Mouse (Mus musculus) cerebellum, adult 8-10 months (tissue): ENCODE measurements around the gene Nsun4.

Experiments used
- DNase-seq: peaks from one replicate; pipeline ENCODE4 v3.0.0; 2022

The Nsun4 gene

GRCm38 (mm10) chr4:116053399-116053961 is at the start of gene Nsun4:
TSS of gene Nsun4 (minus strand) at chr4:116053876.
- peak; percentile 85 for DNase-seq

DNA sequence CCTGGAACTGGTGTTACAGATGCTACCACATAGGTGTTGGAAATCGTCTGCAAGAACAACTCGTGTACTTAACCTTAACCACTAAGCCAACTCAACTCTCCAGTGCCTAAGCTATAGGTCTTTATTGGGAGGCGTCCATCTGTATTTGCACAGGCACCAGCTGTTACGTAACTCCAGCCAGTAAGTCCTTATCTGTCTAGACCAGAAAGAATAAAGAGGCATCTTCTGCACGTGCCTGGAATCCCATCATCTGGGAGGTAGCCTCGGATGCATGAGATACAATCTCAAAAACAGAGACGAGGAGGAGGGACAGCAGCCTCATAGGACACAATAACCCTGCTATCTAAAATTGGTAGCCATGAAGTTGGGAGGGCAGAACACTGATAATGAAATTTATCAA is 47.3 kb upstream of the Nsun4 start:
- no peak for DNase-seq

GRCm38 (mm10) chr4:116097211-116097610 is 43.5 kb upstream of the Nsun4 start:
- no peak for DNase-seq

GRCm38 (mm10) chr4:116096291-116096690 is 42.6 kb upstream of the Nsun4 start:
- no peak for DNase-seq

DNA sequence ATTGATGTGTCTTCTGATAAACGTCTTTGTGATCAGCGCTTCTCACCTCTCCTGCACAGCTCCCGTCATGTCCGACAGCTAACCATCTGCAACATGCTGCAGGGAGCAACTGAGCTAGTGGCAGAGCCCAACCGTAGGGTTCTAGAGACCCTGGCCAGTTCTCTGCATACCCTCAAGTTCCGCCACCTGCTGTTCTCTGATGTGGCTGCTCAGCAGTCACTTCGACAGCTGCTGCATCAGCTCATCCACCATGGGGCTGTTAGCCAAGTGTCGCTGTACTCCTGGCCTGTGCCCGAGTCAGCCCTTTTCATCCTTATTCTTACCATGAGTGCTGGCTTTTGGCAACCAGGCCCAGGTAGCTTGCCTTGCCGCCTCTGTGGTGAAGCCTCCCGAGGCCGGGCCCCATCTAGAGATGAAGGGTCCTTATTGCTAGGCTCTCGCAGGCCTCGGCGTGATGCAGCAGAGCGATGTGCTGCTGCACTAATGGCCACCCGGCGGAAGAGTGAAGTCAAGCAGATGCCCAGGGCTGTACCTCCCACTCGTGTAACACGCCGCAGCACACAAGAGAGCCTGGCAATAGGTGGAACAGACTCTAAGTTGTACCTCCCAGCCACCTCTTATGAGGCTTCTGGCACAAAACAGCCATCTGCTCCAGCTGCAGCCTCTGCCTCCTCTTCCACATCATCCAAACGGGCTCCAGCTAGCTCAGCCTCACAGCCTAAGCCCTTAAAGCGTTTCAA is 35.0 kb upstream of the Nsun4 start:
- DNase-seq = no peak

- no peak for DNase-seq
These were observed 23.8 kb upstream of the Nsun4 start for GRCm38 (mm10) chr4:116077240-116078095.

DNA sequence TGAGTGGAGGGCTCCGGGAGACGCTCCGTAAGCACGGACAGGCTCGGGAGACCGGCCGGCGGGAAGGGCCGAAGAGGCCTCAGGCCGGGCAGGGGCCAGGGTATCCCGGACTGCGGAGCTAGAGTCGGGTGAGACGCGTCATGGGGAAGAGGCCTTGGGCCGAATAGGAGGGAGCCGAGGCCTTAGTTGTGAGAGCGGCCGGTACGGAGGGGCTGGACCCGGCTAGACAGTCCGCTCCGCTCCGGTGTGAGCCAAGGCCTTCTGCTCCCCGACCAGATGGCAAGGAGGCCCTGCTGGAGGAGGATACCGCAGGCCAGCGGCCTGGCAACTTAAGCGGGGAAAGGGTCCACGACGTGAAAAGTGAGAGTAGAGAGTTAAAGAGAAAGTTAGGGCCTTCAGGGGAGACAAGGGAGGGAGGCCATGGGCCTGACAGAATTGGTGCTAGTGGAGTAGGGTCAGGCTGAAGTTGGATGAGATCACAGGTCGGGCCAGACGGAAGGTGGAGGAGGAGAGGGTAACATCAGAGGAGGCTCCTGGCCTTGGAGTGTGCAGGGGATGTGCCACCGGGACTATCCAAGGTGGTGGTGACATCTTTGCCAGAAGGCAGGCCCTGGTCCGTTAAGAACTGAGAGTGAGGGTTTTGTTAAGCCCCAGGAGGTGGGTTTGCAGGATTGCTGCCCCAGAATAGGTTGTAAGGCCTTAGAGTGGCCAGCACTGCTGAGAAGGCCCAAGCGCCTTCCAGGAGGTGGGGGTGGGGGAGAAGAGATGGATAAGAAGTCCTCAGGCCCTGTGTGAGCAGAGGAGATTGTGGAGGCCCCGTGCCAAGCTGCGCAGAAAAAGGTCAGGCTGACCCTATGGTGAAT is 22.9 kb upstream of the Nsun4 start:
- peak; percentile 52 for DNase-seq

DNA sequence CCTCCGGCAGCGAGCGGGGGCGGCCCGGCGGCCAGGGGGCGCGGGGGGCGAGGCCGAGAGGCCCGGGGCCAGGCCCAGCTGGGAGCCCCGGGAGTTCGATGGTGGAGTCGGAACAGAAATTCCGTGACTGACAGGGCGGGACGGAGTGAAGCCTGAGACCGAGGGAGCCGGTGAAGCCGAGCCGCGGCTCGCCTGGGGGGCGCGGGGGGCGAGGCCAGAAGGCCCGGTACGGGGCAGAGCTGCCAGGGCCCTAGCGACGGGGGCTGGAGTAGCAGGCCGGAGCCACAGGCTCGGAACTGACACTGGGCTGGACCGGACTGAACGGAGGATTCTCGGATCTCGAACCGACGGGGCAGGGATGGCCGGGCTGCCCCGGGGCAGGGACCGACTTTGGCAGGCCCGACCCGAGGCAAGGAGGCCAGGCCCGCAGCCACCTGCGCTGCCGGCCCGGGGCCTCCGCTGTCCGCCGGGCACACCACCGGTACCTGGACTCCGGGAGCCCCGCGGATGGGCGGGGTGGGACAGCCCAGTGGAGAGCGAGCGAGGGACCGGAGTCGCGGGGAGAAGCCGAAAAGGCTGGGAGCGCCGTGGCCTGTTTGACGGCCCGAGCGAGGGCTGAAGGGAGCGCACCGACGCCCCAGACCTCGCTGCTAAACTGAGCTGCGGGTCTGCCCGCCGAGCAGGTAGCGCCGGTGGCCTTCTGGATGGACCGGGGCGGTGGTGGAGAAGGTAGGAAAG is 22.1 kb upstream of the Nsun4 start:
- DNase-seq = peak; percentile 74

DNA sequence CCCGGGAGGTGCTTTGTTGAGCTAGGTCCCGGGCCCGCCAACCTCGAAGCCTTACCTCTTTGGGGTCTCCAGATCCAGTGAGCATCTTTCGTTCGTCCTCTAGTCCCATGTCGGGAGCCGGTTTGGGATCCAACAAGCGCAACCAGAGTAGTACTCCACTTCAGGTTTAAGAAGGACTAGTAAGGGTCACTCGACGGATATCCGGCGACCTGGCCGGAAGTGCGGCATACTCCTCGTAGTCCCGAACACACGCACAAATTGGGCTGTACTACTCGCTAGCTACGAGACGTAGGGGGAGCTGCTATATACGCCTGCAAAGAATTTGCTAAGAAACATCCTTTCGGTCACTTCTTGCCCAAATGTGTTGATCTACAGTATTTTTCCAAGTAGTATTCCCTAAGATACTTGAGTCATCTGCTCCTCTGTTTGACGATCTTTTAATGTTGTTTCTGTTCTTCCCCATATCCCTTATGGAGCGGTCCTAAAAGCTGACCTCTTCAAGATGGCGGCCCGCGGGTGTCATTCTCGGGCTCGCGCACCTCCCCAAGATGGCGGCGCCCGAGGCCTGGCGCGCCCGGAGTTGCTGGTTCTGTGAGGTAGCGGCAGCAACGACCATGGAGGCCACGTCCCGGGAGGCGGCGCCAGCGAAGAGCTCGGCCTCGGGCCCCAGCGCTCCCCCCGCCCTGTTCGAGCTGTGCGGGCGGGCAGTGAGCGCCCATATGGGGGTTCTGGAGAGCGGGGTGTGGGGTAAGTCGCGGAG is 21.4 kb upstream of the Nsun4 start, which contains the start of the genes Uqcrh and Lrrc41:
Gene Uqcrh, minus strand, starts transcription at position 211 of the 760 bp plus-strand sequence.
Gene Lrrc41, plus strand, starts transcription at position 409 of the 760 bp plus-strand sequence.
- DNase-seq = peak; percentile 96

GRCm38 (mm10) chr4:116074145-116074675 is 20.5 kb upstream of the Nsun4 start:
- no peak for DNase-seq

DNA sequence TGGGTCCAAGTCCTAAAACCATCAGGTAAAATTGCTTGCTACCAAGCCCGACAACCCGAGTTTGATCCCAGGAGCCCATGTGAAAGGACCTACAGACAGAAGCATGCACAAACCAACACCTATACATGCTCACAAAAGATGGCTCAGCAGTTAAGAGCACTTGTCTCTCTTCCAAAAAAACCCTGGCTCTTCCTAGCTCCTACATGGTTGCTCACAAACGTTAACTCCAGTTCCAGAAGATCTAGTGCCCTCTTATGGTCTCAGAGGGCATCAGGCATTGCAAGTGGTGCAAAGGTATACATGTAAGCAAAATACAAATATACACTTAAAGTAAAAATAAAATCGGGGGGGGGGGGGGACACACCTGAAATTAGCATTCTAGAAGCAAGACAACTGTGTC is 19.5 kb upstream of the Nsun4 start:
- DNase-seq = no peak

DNA sequence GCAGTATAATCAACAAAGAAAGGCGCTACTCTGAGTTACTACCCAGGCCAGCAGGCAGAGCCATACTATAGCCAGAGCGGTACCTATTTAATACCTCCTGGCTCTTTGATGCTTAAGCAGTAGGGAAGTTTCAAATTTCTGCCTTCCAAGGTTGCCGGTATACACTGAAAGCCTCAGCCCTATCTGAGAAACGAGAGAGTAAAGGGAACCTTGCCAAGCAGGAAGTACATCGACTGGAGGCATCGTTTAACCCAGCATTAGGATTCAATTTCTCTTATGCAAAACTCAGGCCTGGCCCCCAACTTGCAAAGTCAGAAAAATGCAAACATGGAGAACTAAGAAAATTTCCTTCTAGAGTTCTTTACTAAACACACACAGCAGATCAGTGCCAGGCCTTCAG is 16.4 kb upstream of the Nsun4 start:
- DNase-seq = no peak

DNA sequence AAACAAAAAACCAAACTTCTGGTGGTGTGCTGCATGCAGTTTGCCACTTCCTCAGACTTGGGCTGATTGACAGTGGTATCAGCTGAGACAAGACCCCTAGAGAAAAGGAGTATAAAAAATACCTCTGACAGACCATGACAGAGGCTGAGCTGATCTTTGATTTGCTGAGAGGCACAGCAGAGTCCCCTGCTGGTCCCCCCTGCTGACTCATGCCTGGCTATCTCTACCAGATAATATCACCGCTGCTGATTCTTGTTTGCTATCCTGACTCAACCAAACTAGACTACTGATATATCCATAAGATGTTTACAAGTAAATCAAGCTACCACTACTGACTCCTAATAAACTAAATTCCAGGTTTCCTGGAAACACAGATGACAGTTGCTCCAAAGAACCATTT is 10.2 kb upstream of the Nsun4 start:
- DNase-seq = no peak

GRCm38 (mm10) chr4:116059012-116059726 is 5.5 kb upstream of the Nsun4 start:
- no peak for DNase-seq

DNA sequence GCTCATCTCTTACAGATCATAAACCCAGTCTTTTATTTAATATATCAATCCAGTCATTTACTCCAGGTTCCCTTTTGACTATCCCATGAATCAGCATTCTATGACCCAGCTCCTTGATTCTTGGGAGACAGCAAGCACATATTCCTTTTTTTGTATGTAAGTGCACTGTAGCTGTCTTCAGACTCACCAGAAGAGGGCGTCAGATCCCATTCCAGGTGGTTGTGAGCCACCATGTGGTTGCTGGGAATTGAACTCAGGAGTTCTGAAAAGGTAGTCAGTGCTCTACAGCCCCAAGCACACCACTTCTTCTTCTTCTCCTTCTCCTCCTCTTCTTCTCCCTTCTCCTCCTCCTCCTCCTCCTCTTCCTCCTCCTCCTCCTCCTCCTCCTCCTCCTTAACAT is 3.9 kb upstream of the Nsun4 start:
- DNase-seq = no peak

GRCm38 (mm10) chr4:116052526-116053293 is 966 bp downstream of the Nsun4 start:
- DNase-seq = peak; percentile 22

- DNase-seq = no peak
These were observed 4.5 kb downstream of the Nsun4 start for GRCm38 (mm10) chr4:116049211-116049610.

DNA sequence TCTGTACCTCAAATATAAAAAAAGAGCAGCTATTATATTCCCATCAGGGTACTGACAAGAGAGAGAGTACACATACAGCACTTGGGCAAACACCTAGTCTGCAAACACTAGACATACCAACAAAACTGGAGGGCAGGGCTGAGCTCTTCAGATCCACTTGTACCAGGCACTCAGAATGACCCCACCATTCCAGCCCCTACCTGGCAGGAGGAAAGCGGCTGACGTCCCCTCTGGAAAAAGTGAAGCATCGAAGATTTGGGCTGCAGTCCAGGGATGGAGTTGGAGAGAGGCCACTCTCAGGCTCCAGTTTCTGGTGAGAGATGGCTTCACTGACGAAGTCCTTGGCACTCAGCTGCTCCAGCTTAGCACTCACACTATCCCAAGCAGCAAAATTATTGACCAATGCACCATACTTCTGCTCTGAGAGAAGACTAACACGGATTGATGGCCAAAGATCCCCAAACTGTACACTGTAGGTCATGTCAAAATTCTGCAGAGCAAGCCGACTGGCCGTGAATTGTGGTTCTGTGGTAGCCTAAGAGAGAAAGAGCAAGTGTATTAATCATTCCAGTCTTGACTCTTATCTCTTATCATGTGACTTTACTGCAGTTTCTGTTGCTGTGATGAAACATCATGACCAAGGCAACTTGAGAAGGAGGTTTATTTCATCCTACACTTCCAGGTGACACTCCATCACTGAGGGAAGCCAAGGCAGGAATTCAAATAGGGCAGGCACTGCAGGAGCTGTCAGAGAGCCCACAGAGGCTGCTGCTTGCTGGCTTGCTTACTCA is 5.4 kb downstream of the Nsun4 start:
- DNase-seq = no peak

DNA sequence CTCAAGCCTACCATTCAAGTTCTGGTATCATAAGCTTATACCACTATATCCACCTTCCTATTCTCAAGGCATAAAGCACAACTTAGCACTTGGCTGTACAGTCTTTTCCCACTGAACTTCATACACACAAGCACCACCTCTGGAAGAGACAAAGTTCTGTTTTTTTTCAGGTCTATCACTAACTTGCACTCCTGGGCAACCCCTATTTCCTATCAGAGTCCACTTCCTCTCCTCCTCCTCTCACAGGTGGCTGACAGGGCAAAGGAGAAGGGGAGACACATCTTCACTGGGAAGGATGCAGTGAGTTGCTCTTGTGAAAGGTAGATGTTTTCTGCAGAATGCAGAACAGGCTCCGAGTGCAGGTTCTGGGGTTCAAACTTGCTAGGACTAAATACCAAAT is 6.0 kb downstream of the Nsun4 start:
- no peak for DNase-seq
